Mouse (Mus musculus) ES-Bruce4 (cell line): ENCODE measurements around the gene Dnajc13.

ENCODE experiments used
- CTCF ChIP-seq: IDR thresholded peaks from one replicate; pipeline ENCODE4 v1.8.1; 2011; ENCODE audit warnings: low read depth, low read length
- POLR2A ChIP-seq: IDR thresholded peaks from one replicate; pipeline ENCODE4 v1.8.1; 2011; ENCODE audit warnings: low read length; ENCODE audit not compliant: insufficient read depth

DNA sequence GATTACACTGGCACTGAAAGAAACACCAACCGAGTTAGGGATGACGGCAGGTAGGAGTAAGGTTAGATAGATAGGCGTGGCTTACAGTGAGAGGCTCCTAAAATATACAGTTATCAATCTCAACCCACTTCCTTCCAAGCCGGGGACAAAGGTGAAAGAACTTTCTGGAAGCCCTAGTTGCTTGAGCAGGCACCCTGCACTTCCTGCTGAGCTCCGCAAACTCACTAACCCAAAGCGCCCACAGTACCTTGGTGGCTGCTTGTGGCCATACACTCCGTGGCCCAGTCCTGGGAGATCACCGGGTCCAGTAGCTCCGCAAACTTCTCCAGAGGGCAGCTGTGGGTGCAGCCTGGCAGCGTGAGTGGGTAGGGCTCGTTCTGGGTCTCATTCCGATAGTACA, 37.8 kb upstream of the Dnajc13 start:
- TF ChIP-seq CTCF (no peak), POLR2A (no peak)
